Mouse (Mus musculus): ENCODE measurements at regions not wholly inside any gene's neighbourhood (a gene's known extent, or its start where the extent isn't known, plus 50 kb on each side); places are given as distances from the start of the nearest gene placed in this dataset.

- no peak for TF ChIP-seq CTCF (IDR thresholded peaks at IDR 0.05; ENCODE audit: extremely low read depth, insufficient read depth, insufficient read length, insufficient replicate concordance)
- TF ChIP-seq POLR2A (IDR thresholded peaks at IDR 0.05; ENCODE audit: low read depth, low read length) = no peak
Measured at GRCm38 (mm10) chr11:45634535-45635235, 217.2 kb upstream of the Clint1 start.

Measured in spleen, adult 2 months (tissue).